Mouse (Mus musculus) retina, postnatal 1 day (tissue): ENCODE measurements at regions not wholly inside any gene's neighbourhood (a gene's known extent, or its start where the extent isn't known, plus 50 kb on each side); places are given as distances from the start of the nearest gene placed in this dataset.

Experiments used
- DNase-seq: peaks from one replicate; pipeline ENCODE4 v3.0.0-alpha.2; 2012

- DNase-seq, result no peak
Observed at GRCm38 (mm10) chr1:130309746-130310145, 113.1 kb downstream of the Cd55b start.

- peak; percentile 68 for DNase-seq
Observed at GRCm38 (mm10) chr1:130301828-130302386, 120.9 kb downstream of the Cd55b start.

GRCm38 (mm10) chr1:130300065-130300815 is 122.6 kb downstream of the Cd55b start:
- DNase-seq, result peak; percentile 88

- DNase-seq, result no peak
Observed at GRCm38 (mm10) chr1:130299641-130300040, 123.2 kb downstream of the Cd55b start.

GRCm38 (mm10) chr1:130299069-130299468 is 123.7 kb downstream of the Cd55b start:
- DNase-seq, result no peak

- no peak for DNase-seq
Observed at GRCm38 (mm10) chr1:130298636-130299035, 124.2 kb downstream of the Cd55b start.

- no peak for DNase-seq
Observed at GRCm38 (mm10) chr1:130297471-130297870, 125.3 kb downstream of the Cd55b start.

- no peak for DNase-seq
Observed at GRCm38 (mm10) chr1:130285882-130286281, 136.9 kb downstream of the Cd55b start.

- DNase-seq, result peak; percentile 24
Observed at GRCm38 (mm10) chr1:130282153-130282552, 140.7 kb downstream of the Cd55b start.

GRCm38 (mm10) chr1:130279180-130279579 is 143.6 kb downstream of the Cd55b start:
- no peak for DNase-seq

- no peak for DNase-seq
Observed at GRCm38 (mm10) chr1:130278000-130278536, 144.7 kb downstream of the Cd55b start.

- no peak for DNase-seq
Observed at GRCm38 (mm10) chr1:130276885-130277284, 145.9 kb downstream of the Cd55b start.

GRCm38 (mm10) chr1:130276005-130276404 is 146.8 kb downstream of the Cd55b start:
- no peak for DNase-seq

GRCm38 (mm10) chr1:130274470-130274869 is 148.3 kb downstream of the Cd55b start:
- peak; percentile 12 for DNase-seq

- DNase-seq, result no peak
Observed at GRCm38 (mm10) chr1:130270457-130270856, 152.4 kb downstream of the Cd55b start.
